Mouse (Mus musculus) thymus, postnatal 0 days (tissue): ENCODE results near the gene Rlf. TPM values are rescaled to one million over a fixed set of nuclear protein-coding genes. Genes with fewer than 3 reads are reported as not detected.
"Not testable (repeated sequence)": the region's sequence is repeated elsewhere in the genome, so short reads cannot be mapped to it uniquely, and the experiment has no call there.

Experiments used
- DNase-seq: peaks from one replicate; pipeline ENCODE4 v3.0.0-alpha.2; 2015; ENCODE audit warnings: low spot score
- polyA plus RNA-seq: library from polyadenylated mRNA; unstranded; fragments of >200 nt; fragmentation: Nextera tagmentation; extraction: Ambion mirVana; gene quantifications from 2 replicates; pipeline ENCODE4 v1.2.1, GENCODE M21; 2015

The Rlf gene
- polyA plus RNA-seq, 1 experiment from 2014 or later = 17.7 TPM

DNA sequence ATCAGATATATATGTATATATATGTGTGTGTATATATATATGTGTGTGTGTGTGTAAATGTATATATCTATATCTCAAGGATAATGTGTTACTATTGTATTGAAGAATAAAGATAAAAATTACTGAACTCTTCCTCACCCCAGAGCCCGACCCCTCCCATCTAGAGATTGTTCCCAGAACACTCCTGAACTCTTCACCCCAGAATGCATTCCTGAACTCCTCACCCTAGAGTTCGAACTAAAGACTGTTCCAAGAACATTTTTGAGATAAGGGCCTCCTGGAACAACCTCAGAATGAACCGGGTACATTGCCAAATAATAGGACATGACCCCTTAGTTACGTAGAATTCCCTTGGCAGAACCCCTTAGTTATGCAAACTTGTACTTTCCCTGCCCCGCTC lies 48.2 kb downstream of the Rlf start:
- not testable (repeated sequence) for DNase-seq

DNA sequence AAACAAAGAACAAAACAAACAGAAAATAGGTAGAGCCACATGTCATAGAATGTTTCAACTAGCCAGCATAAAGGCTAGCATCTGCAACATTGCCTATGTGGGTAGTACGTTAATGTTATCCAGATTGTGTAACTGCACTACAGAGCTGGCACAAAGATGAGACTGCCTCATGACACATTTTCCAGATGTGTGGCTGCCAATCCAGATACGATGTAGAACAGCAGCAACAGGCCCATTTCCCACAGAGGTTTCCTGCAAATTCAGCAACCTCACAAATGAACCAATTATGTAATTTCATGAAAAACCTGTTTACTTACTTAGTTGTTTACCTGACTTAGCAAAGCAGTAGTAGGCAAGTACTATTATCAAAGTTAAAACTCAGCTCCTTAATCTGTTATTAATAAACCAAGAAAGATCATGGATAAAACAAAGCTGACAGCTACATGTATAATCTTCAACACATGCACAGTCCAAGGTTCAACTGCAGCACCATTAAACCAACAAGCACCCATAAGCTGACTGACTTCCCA lies 51.3 kb downstream of the Rlf start:
- no peak for DNase-seq

DNA sequence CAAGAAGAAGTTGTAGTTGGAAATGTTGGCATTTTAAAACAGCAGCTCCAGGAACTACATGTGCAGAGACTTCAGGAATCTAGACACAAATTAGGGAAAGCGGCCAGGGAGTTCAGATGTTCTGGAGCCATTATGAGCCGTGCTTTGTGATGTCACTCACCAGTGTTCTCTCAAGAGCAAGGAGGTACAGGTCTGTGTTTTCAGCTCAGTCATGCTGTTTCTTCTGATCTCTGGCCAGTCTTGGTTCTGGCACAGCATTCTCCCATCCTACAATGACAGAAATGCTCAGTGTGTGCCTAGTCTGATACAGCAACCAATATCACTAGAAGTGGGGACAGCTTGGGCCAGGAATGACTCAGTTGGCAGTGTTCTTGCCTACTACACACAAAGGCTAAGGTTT lies 105.8 kb downstream of the Rlf start, which contains the start of gene Tmco2:
TSS of gene Tmco2 (minus strand) at position 101 of the 400 bp plus-strand sequence.
- no peak for DNase-seq

DNA sequence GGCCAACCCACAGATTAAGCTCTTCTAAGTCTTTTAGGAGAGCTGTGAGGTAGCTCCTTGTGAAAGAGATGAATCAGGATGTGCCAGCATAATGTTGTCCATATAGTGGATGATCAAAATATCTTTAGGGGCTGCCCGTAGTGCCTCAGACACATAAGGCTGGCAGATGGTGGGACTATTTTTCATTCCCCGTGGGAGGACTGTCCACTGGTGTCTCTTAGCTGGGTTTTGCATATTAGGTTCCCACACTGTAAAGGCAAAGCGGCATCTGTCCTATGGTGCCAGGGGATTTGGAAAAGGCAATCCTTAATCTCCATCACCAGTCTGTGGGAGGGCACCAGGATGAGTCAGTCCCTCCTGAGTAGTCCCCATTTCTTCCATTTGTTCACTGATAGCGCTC lies 111.6 kb downstream of the Rlf start:
- no peak for DNase-seq

DNA sequence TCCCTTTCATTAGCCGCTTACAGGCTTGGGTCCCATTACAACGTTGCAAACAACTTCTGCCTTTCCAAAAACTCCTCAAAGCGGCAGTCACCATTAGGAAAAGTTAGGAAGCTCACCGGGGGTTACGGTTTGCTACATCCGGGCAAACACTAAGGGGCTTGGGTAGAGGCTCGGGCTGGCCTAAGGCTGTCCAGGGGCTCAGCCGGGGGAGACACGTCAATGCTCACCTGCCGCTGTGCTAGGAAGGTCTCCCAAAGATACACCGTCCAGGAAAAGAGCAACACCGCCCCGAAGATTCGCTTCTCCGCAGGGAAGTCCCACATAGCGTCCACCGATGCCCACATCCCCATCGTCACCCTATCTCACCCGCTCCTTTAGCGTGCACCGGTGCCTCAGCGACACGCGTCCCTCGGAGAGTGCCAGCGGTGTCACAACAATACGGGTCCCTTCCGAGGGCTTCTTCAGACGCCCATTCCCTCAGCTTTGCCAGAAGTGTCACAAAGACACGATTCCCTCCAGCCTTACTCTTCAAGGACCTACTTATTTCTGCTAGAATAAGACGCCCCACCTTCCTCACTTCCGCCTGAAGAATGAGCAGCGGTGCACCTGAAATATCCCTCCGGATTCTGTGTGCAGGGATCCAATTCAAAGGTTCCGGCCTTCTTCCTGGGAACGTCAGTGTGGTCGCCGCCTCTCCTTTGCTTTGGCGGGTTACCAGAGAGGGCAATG lies 117.1 kb downstream of the Rlf start, which contains the start of gene Zmpste24:
TSS of gene Zmpste24 (minus strand) at position 592 of the 729 bp plus-strand sequence.
- peak; percentile 93 for DNase-seq

Other genes with a start within 250 kb of the Rlf start
- gene Smap2, start 197.8 kb downstream of the Rlf start, polyA plus RNA-seq = 39.0 and 39.1 TPM in 2 replicates
- gene Col9a2, start 175.7 kb downstream of the Rlf start, polyA plus RNA-seq = 0.20 and 0.41 TPM in 2 replicates
- gene Zmpste24, start 116.8 kb downstream of the Rlf start, polyA plus RNA-seq = 49.0 and 50.2 TPM in 2 replicates
- gene Tmco2, start 105.9 kb downstream of the Rlf start, polyA plus RNA-seq = not detected in 2 replicates
- gene Gm12888, start 109.8 kb upstream of the Rlf start, polyA plus RNA-seq = not detected in 2 replicates
- gene Gm12886, start 208.0 kb upstream of the Rlf start, polyA plus RNA-seq = not detected in 2 replicates